Mouse (Mus musculus) MEL (cell line): ENCODE data around the gene Isca1. TPM values are rescaled to one million over a fixed set of nuclear protein-coding genes. Genes with fewer than 3 reads are reported as not detected.
A peak's percentile ranks its signal among the peaks of the same experiment; 100 is the strongest.

Experiments
- DNase-seq: peaks from one replicate; pipeline ENCODE4 v3.0.0; 2011; ENCODE audit warnings: low read depth, low spot score
- H3K27ac ChIP-seq: 2 replicates; pipeline ENCODE4 v1.5.1; 2012; ENCODE audit warnings: low read depth, mild to moderate bottlenecking, control low read depth, low read length, moderate library complexity; ENCODE audit not compliant: control insufficient read depth
- H3K27me3 ChIP-seq, 2 experiments: fragments of 150-350 bp in 1 of 2; sonication (generic) in 1 of 2; 2 replicates each; pipeline ENCODE4 v1.6.1; 2012; ENCODE audit warnings: low read length in 2 of 2, mild to moderate bottlenecking in 2 of 2, improper control_type of control experiment in 1 of 2, moderate library complexity in 1 of 2; ENCODE audit not compliant: insufficient read depth in 2 of 2, control insufficient read depth in 1 of 2
- H3K36me3 ChIP-seq, 2 experiments: 2 replicates each; pipeline ENCODE4 v1.6.1; 2012 to 2014; ENCODE audit warnings: low read length in 2 of 2, improper control_type of control experiment in 1 of 2, inconsistent platforms in 1 of 2, mild to moderate bottlenecking in 1 of 2; ENCODE audit not compliant: insufficient read depth in 2 of 2, control insufficient read depth in 1 of 2
- H3K4me1 ChIP-seq, 2 experiments: fragments of 150-350 bp in 1 of 2; sonication (generic) in 1 of 2; 2 replicates each; pipeline ENCODE4 v1.6.1; 2012; ENCODE audit warnings: low read length in 2 of 2, improper control_type of control experiment in 1 of 2, mild to moderate bottlenecking in 1 of 2; ENCODE audit not compliant: insufficient read depth in 2 of 2, control insufficient read depth in 1 of 2
- H3K4me3 ChIP-seq, 2 experiments: fragments of 150-350 bp in 1 of 2; sonication (generic) in 1 of 2; 2 replicates each; pipeline ENCODE4 v1.5.1; 2012; ENCODE audit warnings: low read depth in 2 of 2, low read length in 2 of 2, mild to moderate bottlenecking in 2 of 2, moderate library complexity in 2 of 2, control low read depth in 1 of 2, improper control_type of control experiment in 1 of 2; ENCODE audit not compliant: control insufficient read depth in 1 of 2, insufficient read depth in 1 of 2
- H3K79me2 ChIP-seq: 2 replicates; pipeline ENCODE4 v1.6.1; 2012; ENCODE audit warnings: mild to moderate bottlenecking, low read length, moderate library complexity; ENCODE audit not compliant: control insufficient read depth, poor library complexity, insufficient read depth
- H3K9ac ChIP-seq: 2 replicates; pipeline ENCODE4 v1.6.1; 2012; ENCODE audit warnings: low read depth, mild to moderate bottlenecking, control low read depth, low read length, moderate library complexity; ENCODE audit not compliant: control insufficient read depth, poor library complexity, severe bottlenecking
- H3K9me3 ChIP-seq: fragments of 150-350 bp; sonication (generic); replicated peaks from 2 replicates; pipeline ENCODE4 v1.6.1; 2012; ENCODE audit warnings: mild to moderate bottlenecking, low read length, improper control_type of control experiment, moderate library complexity; ENCODE audit not compliant: insufficient read depth
- BHLHE40 ChIP-seq: IDR thresholded peaks from 2 replicates; pipeline ENCODE4 v1.6.1; 2012; ENCODE audit warnings: low read depth, mild to moderate bottlenecking, inconsistent platforms, low read length, improper control_type of control experiment, borderline replicate concordance
- CHD1 ChIP-seq: IDR thresholded peaks from 2 replicates; pipeline ENCODE4 v1.6.1; 2012; ENCODE audit warnings: low read depth, mild to moderate bottlenecking, inconsistent platforms, low read length, improper control_type of control experiment
- CHD2 ChIP-seq: IDR thresholded peaks from 2 replicates; pipeline ENCODE4 v1.6.1; 2011; ENCODE audit warnings: low read length, improper control_type of control experiment
- CTCF ChIP-seq, 3 experiments: IDR thresholded peaks in 2 of 3; conservative IDR thresholded peaks in 1 of 3; 2 replicates each; pipeline ENCODE4 v1.5.1; 2011 to 2012; ENCODE audit warnings: low read length in 3 of 3, low read depth in 2 of 3, mild to moderate bottlenecking in 2 of 3, improper control_type of control experiment in 1 of 3, inconsistent platforms in 1 of 3, mixed read lengths in 1 of 3, moderate library complexity in 1 of 3; ENCODE audit not compliant: control insufficient read depth in 1 of 3, insufficient read depth in 1 of 3, poor library complexity in 1 of 3, severe bottlenecking in 1 of 3
- E2F4 ChIP-seq: IDR thresholded peaks from 2 replicates; pipeline ENCODE4 v1.6.1; 2011; ENCODE audit warnings: low read depth, low read length, improper control_type of control experiment, borderline replicate concordance
- ETS1 ChIP-seq: IDR thresholded peaks from 2 replicates; pipeline ENCODE4 v1.6.1; 2012; ENCODE audit warnings: low read depth, mild to moderate bottlenecking, inconsistent platforms, low read length, improper control_type of control experiment, moderate library complexity
- GABPA ChIP-seq: IDR thresholded peaks from 2 replicates; pipeline ENCODE4 v1.6.1; 2012; ENCODE audit warnings: low read depth, mild to moderate bottlenecking, inconsistent platforms, low read length, improper control_type of control experiment, moderate library complexity
- HCFC1 ChIP-seq: IDR thresholded peaks from 2 replicates; pipeline ENCODE4 v1.6.1; 2012; ENCODE audit warnings: low read depth, mild to moderate bottlenecking, inconsistent platforms, low read length, improper control_type of control experiment, moderate library complexity
- KAT2A ChIP-seq: conservative IDR thresholded peaks from 2 replicates; pipeline ENCODE4 v1.6.1; 2012; ENCODE audit warnings: low read depth, low read length, improper control_type of control experiment, inconsistent platforms
- MAFK ChIP-seq: IDR thresholded peaks from 2 replicates; pipeline ENCODE4 v1.6.1; 2011; ENCODE audit warnings: low read depth, mild to moderate bottlenecking, low read length, improper control_type of control experiment, borderline replicate concordance
- MAX ChIP-seq: IDR thresholded peaks from 2 replicates; pipeline ENCODE4 v1.6.1; 2011; ENCODE audit warnings: low read length, improper control_type of control experiment
- MAZ ChIP-seq: IDR thresholded peaks from 2 replicates; pipeline ENCODE4 v1.6.1; 2012; ENCODE audit warnings: low read depth, mild to moderate bottlenecking, inconsistent platforms, low read length, improper control_type of control experiment
- MYB ChIP-seq: IDR thresholded peaks from 2 replicates; pipeline ENCODE4 v1.6.1; 2011; ENCODE audit warnings: mild to moderate bottlenecking, low read depth, low read length, improper control_type of control experiment
- MYC ChIP-seq: IDR thresholded peaks from 2 replicates; pipeline ENCODE4 v1.6.1; 2011; ENCODE audit warnings: low read depth, mild to moderate bottlenecking, low read length, improper control_type of control experiment, moderate library complexity
- NELFE ChIP-seq: IDR thresholded peaks from 2 replicates; pipeline ENCODE4 v1.6.1; 2011; ENCODE audit warnings: low read depth, low read length, improper control_type of control experiment
- NRF1 ChIP-seq: IDR thresholded peaks from 2 replicates; pipeline ENCODE4 v1.6.1; 2014; ENCODE audit warnings: low read depth, mild to moderate bottlenecking, inconsistent platforms, low read length, improper control_type of control experiment, moderate library complexity; ENCODE audit not compliant: poor library complexity, insufficient read depth, severe bottlenecking
- POLR2AphosphoS2 ChIP-seq: IDR thresholded peaks from 2 replicates; pipeline ENCODE4 v1.6.1; 2011; ENCODE audit warnings: low read length, improper control_type of control experiment
- POLR2AphosphoS5 ChIP-seq: IDR thresholded peaks from 2 replicates; pipeline ENCODE4 v1.6.1; 2012; ENCODE audit warnings: low read depth, borderline replicate concordance, mild to moderate bottlenecking, inconsistent platforms, low read length, moderate library complexity, mixed read lengths
- RAD21 ChIP-seq: IDR thresholded peaks from 2 replicates; pipeline ENCODE4 v1.6.1; 2011; ENCODE audit warnings: mild to moderate bottlenecking, low read depth, low read length, improper control_type of control experiment
- SIN3A ChIP-seq: IDR thresholded peaks from 2 replicates; pipeline ENCODE4 v1.6.1; 2012; ENCODE audit warnings: low read length, improper control_type of control experiment, inconsistent platforms
- USF1 ChIP-seq: IDR thresholded peaks from 2 replicates; pipeline ENCODE4 v1.6.1; 2014; ENCODE audit warnings: low read depth, mild to moderate bottlenecking, inconsistent platforms, low read length, improper control_type of control experiment, moderate library complexity
- USF2 ChIP-seq, 2 experiments: IDR thresholded peaks; 2 replicates each; pipeline ENCODE4 v1.6.1; 2011 to 2012; ENCODE audit warnings: improper control_type of control experiment in 2 of 2, low read length in 2 of 2, borderline replicate concordance in 1 of 2, inconsistent platforms in 1 of 2, low read depth in 1 of 2, mild to moderate bottlenecking in 1 of 2; ENCODE audit not compliant: insufficient read depth in 1 of 2
- ZMIZ1 ChIP-seq: IDR thresholded peaks from 2 replicates; pipeline ENCODE4 v1.6.1; 2012; ENCODE audit warnings: low read depth, mild to moderate bottlenecking, inconsistent platforms, low read length, improper control_type of control experiment, moderate library complexity
- ZNF384 ChIP-seq: IDR thresholded peaks from 2 replicates; pipeline ENCODE4 v1.6.1; 2012; ENCODE audit warnings: low read depth, mild to moderate bottlenecking, inconsistent platforms, low read length, improper control_type of control experiment
- polyA plus RNA-seq, 2 experiments: library from polyadenylated mRNA; stranded (reverse) in 1 of 2; unstranded in 1 of 2; fragments of >175 nt in 1 of 2; fragments of >200 nt in 1 of 2; gene quantifications; 2 replicates each; pipeline versions ENCODE4 v1.2.1 to v1.2.4; 2012; ENCODE audit warnings: low replicate concordance in 2 of 2, low read depth in 1 of 2; ENCODE audit not compliant: insufficient read length in 2 of 2, insufficient read depth in 1 of 2, missing spikeins in 1 of 2
- total RNA-seq: library from RNA; depleted of rRNA; stranded (reverse); fragments of 300-350 nt; gene quantifications from 2 replicates; pipeline ENCODE4 v1.2.3, GENCODE M21; 2012

The Isca1 gene
- total and polyA plus RNA-seq, 3 experiments, result 31.2 to 76.3 (median 63.5) TPM

DNA sequence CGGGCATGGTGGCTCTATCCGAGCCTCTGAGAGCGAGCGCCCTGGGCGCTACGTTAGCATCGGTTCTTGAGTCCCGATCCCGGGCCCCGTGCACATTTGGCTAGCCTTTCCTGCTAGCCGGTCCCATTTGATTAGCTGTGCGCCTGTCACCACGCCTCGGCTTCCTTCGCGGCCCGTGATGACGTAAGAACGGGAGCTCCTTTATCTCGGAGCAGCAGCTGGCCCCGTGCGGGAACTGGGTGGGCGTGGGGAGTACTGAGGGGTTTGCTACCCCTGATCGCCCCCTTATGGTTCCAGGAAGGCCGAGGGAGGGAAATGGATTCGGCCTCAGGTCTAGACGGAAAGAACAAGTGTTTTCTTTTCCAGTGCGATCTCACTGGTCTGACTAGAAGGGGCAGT is 553 bp upstream of the Isca1 start (continued):
- TF ChIP-seq E2F4, result no peak
- peak; percentile 81; the same call in 1 of the 2 replicates for TF ChIP-seq MAZ
- TF ChIP-seq NELFE, result peak; percentile 22; the same call in 1 of the 2 replicates
- TF ChIP-seq MYC, result 0 out of 2 replicates have a peak, but pooled peaks have one; percentile 19
- no peak for TF ChIP-seq USF2 (IDR thresholded peaks at IDR 0.05; ENCODE audit: borderline replicate concordance in 1 of 2, insufficient read depth in 1 of 2, low read depth in 1 of 2, low read length in 2 of 2)
- no peak for TF ChIP-seq MYB
- no peak for TF ChIP-seq KAT2A
- TF ChIP-seq USF1, result 0 out of 2 replicates have a peak, but pooled peaks have one; percentile 32
- 0 out of 2 replicates have a peak, but pooled peaks have one; percentile 14 for TF ChIP-seq MAFK

DNA sequence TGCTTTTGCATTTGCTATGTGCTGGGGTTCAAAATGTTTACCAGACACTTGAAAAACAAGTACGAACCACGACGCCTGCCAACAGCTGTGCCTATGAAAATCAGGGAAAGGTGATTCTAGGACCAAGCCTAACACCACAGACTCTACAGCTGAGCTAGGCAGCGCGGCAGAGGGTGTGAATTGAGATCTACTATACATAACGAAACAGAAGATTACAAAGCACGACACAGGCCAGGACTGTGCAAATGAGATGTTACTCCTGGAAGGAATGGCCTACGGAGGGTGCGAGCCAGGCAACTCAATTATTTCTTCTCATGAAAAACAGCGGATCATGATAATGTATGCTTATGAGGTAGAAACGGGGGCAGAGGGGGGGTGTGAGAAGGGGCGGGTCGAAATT is 1.1 kb downstream of the Isca1 start:
- H3K4me1 ChIP-seq, result peaks cover 17 to 26% of the 10 kb centered on the region in 2 experiments
- H3K27me3 ChIP-seq, result no peaks in the 10 kb centered on the region
- H3K4me3 ChIP-seq, result peak overlapping the region; percentile 82 to 98
- peaks cover 5 to 34% of the 10 kb centered on the region in 2 experiments for H3K36me3 ChIP-seq
- TF ChIP-seq NELFE (no peak), SIN3A (no peak; the same call in 1 of the 2 replicates), CHD1 (no peak), BHLHE40 (no peak), CHD2 (no peak), POLR2AphosphoS5 (no peak), ZMIZ1 (no peak), RAD21 (no peak), MYB (no peak), POLR2AphosphoS2 (no peak), ETS1 (no peak), E2F4 (no peak), ZNF384 (no peak), GABPA (no peak), CTCF (IDR thresholded peaks at IDR 0.05 in 2 of 3, conservative IDR thresholded peaks at IDR 0.05 in 1 of 3; ENCODE audit: control insufficient read depth in 1 of 3, insufficient read depth in 1 of 3, low read depth in 2 of 3, low read length in 3 of 3, poor library complexity in 1 of 3, severe bottlenecking in 1 of 3) (no peak), USF1 (no peak), MAX (no peak), HCFC1 (no peak), NRF1 (no peak), MAZ (no peak)
- H3K9me3 ChIP-seq, result no peaks in the 10 kb centered on the region
- H3K27ac ChIP-seq, result peak overlapping the region; percentile 76
- H3K79me2 ChIP-seq, result peaks cover 50% of the 10 kb centered on the region
- peak; percentile 53 for DNase-seq
- H3K9ac ChIP-seq, result peak overlapping the region; percentile 91
